Mouse (Mus musculus) spleen, adult 12 weeks (tissue): Measurements from ENCODE around the gene Pald1.

Source experiments
- DNase-seq: peaks from one replicate; pipeline ENCODE4 v3.0.0; 2022; ENCODE audit warnings: low spot score

The Pald1 gene

GRCm38 (mm10) chr10:61277051-61277450, 106.3 kb downstream of the Pald1 start:
- DNase-seq: no peak

GRCm38 (mm10) chr10:61275669-61276110, 107.6 kb downstream of the Pald1 start:
- no peak for DNase-seq

- no peak for DNase-seq
Measured at GRCm38 (mm10) chr10:61274532-61274931, 108.8 kb downstream of the Pald1 start.

- DNase-seq: no peak
Measured at GRCm38 (mm10) chr10:61273844-61274215, 109.5 kb downstream of the Pald1 start.

- no peak for DNase-seq
Measured at GRCm38 (mm10) chr10:61273081-61273843, 110.1 kb downstream of the Pald1 start, which contains the start of gene Adamts14. Gene Adamts14 (minus strand): TSS chr10:61273438.

GRCm38 (mm10) chr10:61272631-61273030, 110.7 kb downstream of the Pald1 start:
- no peak for DNase-seq

DNA sequence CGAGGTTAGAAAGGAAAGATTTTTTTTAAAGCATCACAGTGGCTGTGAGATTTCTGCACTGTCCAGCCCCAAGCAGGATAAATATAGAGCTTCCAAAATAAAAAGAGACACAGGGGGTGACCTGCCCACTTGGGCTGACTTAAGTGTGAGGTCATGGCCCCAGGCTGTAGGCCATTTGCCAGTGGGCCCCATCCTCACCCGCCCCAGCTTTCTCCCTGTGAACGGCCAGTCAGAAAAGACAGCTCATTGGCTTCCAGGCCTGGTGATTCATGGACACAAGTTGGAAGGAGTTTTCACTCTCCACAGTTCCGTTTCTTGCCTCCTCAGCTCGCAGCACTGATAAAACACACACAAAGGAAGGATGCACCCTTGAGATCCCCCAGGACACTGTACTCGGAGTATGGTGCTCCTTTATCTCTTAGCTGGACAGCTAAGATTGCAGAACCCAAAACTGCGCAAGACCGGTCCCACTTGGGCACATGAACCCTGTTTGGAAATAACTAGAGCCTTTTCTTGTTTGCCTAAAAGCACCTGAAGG, 111.2 kb downstream of the Pald1 start:
- no peak for DNase-seq
